Mouse (Mus musculus): ENCODE measurements at regions not wholly inside any gene's neighbourhood (a gene's known extent, or its start where the extent isn't known, plus 50 kb on each side); places are given as distances from the start of the nearest gene placed in this dataset.

- no peak for TF ChIP-seq POLR2A (IDR thresholded peaks at IDR 0.05; ENCODE audit: control insufficient read depth, extremely low read depth, insufficient read depth, low read length, poor library complexity)
- no peak for TF ChIP-seq CTCF (IDR thresholded peaks at IDR 0.05; ENCODE audit: borderline replicate concordance, control insufficient read depth, extremely low read depth, insufficient read depth, low read length, poor library complexity)
These were observed 1405.6 kb upstream of the A1bg start for GRCm38 (mm10) chr15:62328305-62328881.
